In the genomic region with DNA sequence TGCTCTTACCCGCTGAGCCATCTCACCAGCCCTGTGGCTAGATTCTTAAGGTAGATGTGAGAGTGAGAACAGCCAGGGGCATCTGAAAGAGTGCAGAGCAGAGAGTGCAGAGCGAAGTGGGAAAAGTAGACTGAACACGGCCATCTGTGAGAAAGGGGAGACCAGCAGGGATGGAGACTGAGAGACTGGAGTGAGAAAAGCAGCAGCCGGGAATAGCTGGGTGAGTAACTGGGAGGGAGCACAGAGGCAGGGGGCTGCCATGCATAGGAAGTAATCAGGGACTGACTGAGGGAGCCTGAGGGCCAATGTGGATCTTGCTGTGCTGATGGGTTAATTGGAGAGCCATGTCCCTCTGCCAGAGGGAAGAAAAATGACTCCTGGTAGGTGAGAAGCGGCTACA, we compare ENCODE assay signal across 24 mouse cellular contexts. TPM values are rescaled to one million over a fixed set of nuclear protein-coding genes. Genes with fewer than 3 reads are reported as not detected.
DNase-seq lines count a peak whose midpoint lies in the region; ATAC-seq and TF ChIP-seq lines count a peak whose summit lies in the region.
"Had no signal": no experiment of that assay in that cellular context is flagged by ENCODE, and none has a peak within 500 bp of the region (broad histone marks: within the 10 kb centered on the region; RNA-seq: fewer than 3 reads in every experiment).

No protein-coding gene starts in this region.

- no peak overlapping the region for H3K4me2 ChIP-seq in hindbrain, embryonic 12.5 days (replicated peaks)
- H3K4me2 ChIP-seq: embryonic facial prominence, embryonic 15.5 days; liver, embryonic 13.5 days; midbrain, embryonic 12.5 days had no signal

- 62% methylated on average over 5 of the region's 5 CpGs for WGBS in hindbrain, embryonic 12.5 days
- WGBS in hindbrain, embryonic 10.5 days = 74% methylated on average over 5 of the region's 5 CpGs

- H3K27me3 ChIP-seq in hindbrain, embryonic 12.5 days = no peaks in the 10 kb centered on the region
- H3K27me3 ChIP-seq in hindbrain, embryonic 10.5 days (ENCODE audit: insufficient read depth, poor library complexity, severe bottlenecking) = no peaks in the 10 kb centered on the region
- H3K27me3 ChIP-seq: CH12.LX; embryonic facial prominence, embryonic 15.5 days; liver, embryonic 13.5 days; midbrain, embryonic 12.5 days had no signal

- intact Hi-C loops in left cerebral cortex, adult 2 months (cut with DNase I) = no loop called here
- intact Hi-C loops in left cerebral cortex, postnatal 36 days (cut with DNase I) = loop anchor here (5.0 kb wide), 1 partner anchor 35 kb away; the partner anchor contains the start of gene Spen

- no peak overlapping the region for H3K4me3 ChIP-seq in hindbrain, embryonic 12.5 days
- H3K4me3 ChIP-seq in hindbrain, embryonic 10.5 days = no peak overlapping the region
- H3K4me3 ChIP-seq in left cerebral cortex, adult 2 months = no peak overlapping the region
- H3K4me3 ChIP-seq: embryonic facial prominence, embryonic 15.5 days; liver, embryonic 13.5 days; midbrain, embryonic 12.5 days had no signal

- H3K36me3 ChIP-seq in hindbrain, embryonic 12.5 days = no peaks in the 10 kb centered on the region
- peaks cover 24% of the 10 kb centered on the region for H3K36me3 ChIP-seq in hindbrain, embryonic 10.5 days
- H3K36me3 ChIP-seq: embryonic facial prominence, embryonic 15.5 days; midbrain, embryonic 12.5 days had no signal

- no peak overlapping the region for H3K9ac ChIP-seq in hindbrain, embryonic 12.5 days
- H3K9ac ChIP-seq: embryonic facial prominence, embryonic 15.5 days; liver, embryonic 13.5 days; midbrain, embryonic 12.5 days had no signal

- TF ChIP-seq CTCF in left cerebral cortex, adult 2 months (IDR thresholded peaks at IDR 0.05) = no peak

- no peak for ATAC-seq in hindbrain, embryonic 12.5 days (ENCODE audit: low FRiP score)
- ATAC-seq: forebrain, embryonic 14.5 days; intestine, postnatal 0 days had no signal

- DNase-seq in hindbrain, embryonic 10.5 days (ENCODE audit: low spot score) = no peak
- DNase-seq in left cerebral cortex, adult 2 months (ENCODE audit: extremely low spot score in 1 of 2, low spot score in 2 of 2) = no peak
- no peak for DNase-seq in left cerebral cortex, postnatal 36 days (ENCODE audit: low spot score in 2 of 2)
- peak; percentile 17 for DNase-seq in right cerebral cortex, postnatal 4 days
- DNase-seq in right cerebral cortex, adult 2 months (ENCODE audit: low spot score in 2 of 2) = no peak
- DNase-seq in ovary, postnatal 10 days (ENCODE audit: low spot score) = no peak
- DNase-seq: adrenal gland, adult 8-10 months; B cell, adult 2 months; cerebellum, adult 8-10 months; cerebellum, postnatal 36 days; embryo, embryonic 11 days; heart, postnatal 4 days; liver, embryonic 13.5 days; lung, adult 2 months; lung, postnatal 14 days; thymus, adult 2 months had no signal

- peak overlapping the region; percentile 7; the same call in 1 of the 2 replicates for H3K27ac ChIP-seq in hindbrain, embryonic 12.5 days
- H3K27ac ChIP-seq in hindbrain, embryonic 10.5 days = no peak overlapping the region
- H3K27ac ChIP-seq in left cerebral cortex, adult 2 months = peak overlapping the region; percentile 70
- H3K27ac ChIP-seq: embryonic facial prominence, embryonic 15.5 days; liver, embryonic 13.5 days; midbrain, embryonic 12.5 days; stomach, postnatal 0 days had no signal

- peaks cover 29% of the 10 kb centered on the region for H3K4me1 ChIP-seq in hindbrain, embryonic 12.5 days
- peaks cover 23% of the 10 kb centered on the region for H3K4me1 ChIP-seq in hindbrain, embryonic 10.5 days (replicated peaks)

- no peaks in the 10 kb centered on the region for H3K9me3 ChIP-seq in hindbrain, embryonic 12.5 days (replicated peaks)
- no peaks in the 10 kb centered on the region for H3K9me3 ChIP-seq in hindbrain, embryonic 10.5 days
- H3K9me3 ChIP-seq: embryonic facial prominence, embryonic 15.5 days; G1E; liver, embryonic 13.5 days; midbrain, embryonic 12.5 days had no signal

RNA-seq across cellular contexts. Expression of gene Spen, which starts 35.7 kb away (rescaled TPM):
- 21.7 and 23.7 TPM in 2 replicates for polyA plus RNA-seq in hindbrain, embryonic 12.5 days (2016; fragmentation: Nextera tagmentation; extraction: Ambion mirVana)
- 12.8 and 14.2 TPM in 2 replicates for polyA plus RNA-seq in hindbrain, embryonic 10.5 days (2016; fragmentation: Nextera tagmentation; extraction: Ambion mirVana)
- total RNA-seq in left cerebral cortex, adult 2 months (2021) = 10 to 100 TPM; 68.0 to 73.2 TPM
- total RNA-seq in left cerebral cortex, postnatal 36 days (2021) = 10 to 100 TPM; 50.8 to 72.8 TPM

RNA-seq across cellular contexts. Expression of gene Zbtb17, which starts 58.3 kb away (rescaled TPM):
- 50.7 and 56.6 TPM in 2 replicates for polyA plus RNA-seq in hindbrain, embryonic 12.5 days (2016; fragmentation: Nextera tagmentation; extraction: Ambion mirVana)
- polyA plus RNA-seq in hindbrain, embryonic 10.5 days (2016; fragmentation: Nextera tagmentation; extraction: Ambion mirVana) = 52.6 and 60.8 TPM in 2 replicates
- 10 to 100 TPM; 45.3 to 46.4 TPM for total RNA-seq in left cerebral cortex, adult 2 months (2021)
- total RNA-seq in left cerebral cortex, postnatal 36 days (2021) = 10 to 100 TPM; 41.1 to 42.4 TPM
